19 mouse cellular contexts compared by ENCODE assay signal in the genomic region with DNA sequence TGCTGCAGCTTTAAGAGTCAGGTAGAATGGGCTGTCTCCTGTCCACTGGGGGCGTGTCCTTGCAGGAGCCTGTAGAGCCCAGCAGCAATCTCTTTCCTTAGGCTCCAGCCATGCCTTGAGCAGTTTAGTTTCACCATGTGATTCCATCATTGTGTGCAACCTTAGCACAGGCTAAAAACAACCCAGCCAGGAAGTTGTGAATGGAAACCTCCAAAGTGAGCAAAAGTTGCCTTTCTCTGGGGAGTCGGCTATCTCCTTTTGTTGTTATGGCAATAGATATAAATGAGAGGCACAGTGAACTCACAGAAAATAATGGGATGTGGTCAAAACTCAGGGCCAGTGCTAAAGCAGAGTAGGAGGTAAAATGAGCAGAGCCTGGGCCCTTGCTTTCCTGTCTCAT.
"Had no signal": no experiment of that assay in that cellular context is flagged by ENCODE, and none has a peak within 500 bp of the region (broad histone marks: within the 10 kb centered on the region; RNA-seq: fewer than 3 reads in every experiment).

No protein-coding gene starts in this region.

- H3K27ac ChIP-seq: midbrain, embryonic 10.5 days; midbrain, embryonic 12.5 days; neural tube, embryonic 13.5 days; neural tube, embryonic 15.5 days had no signal

- H3K4me2 ChIP-seq: lung, embryonic 14.5 days; midbrain, embryonic 12.5 days; neural tube, embryonic 13.5 days; neural tube, embryonic 15.5 days had no signal

- ATAC-seq: midbrain, embryonic 16.5 days had no signal

- H3K36me3 ChIP-seq: midbrain, embryonic 10.5 days; midbrain, embryonic 12.5 days; neural tube, embryonic 13.5 days; neural tube, embryonic 15.5 days had no signal

- H3K4me3 ChIP-seq: midbrain, embryonic 10.5 days; midbrain, embryonic 12.5 days; myocyte; neural tube, embryonic 13.5 days; neural tube, embryonic 15.5 days had no signal

- H3K9ac ChIP-seq: lung, embryonic 14.5 days; midbrain, embryonic 12.5 days; neural tube, embryonic 13.5 days; neural tube, embryonic 15.5 days had no signal

- H3K27me3 ChIP-seq: midbrain, embryonic 12.5 days; neural tube, embryonic 13.5 days; neural tube, embryonic 15.5 days had no signal

- DNase-seq: lung, adult 18-20 months; lung, embryonic 14.5 days; lung, postnatal 10 days; lung, postnatal 4 days; midbrain, embryonic 14.5 days; retina, postnatal 1 day; right cerebral cortex, adult 18-20 months; right cerebral cortex, postnatal 25 days; right cerebral cortex, postnatal 4 days; spleen, adult 18-20 months; thymus, adult 2 months; thymus, postnatal 25 days; thymus, postnatal 4 days had no signal

- H3K9me3 ChIP-seq: midbrain, embryonic 10.5 days; midbrain, embryonic 12.5 days; neural tube, embryonic 13.5 days; neural tube, embryonic 15.5 days had no signal

- H3K4me1 ChIP-seq: neural tube, embryonic 15.5 days had no signal
